ENCODE assay signal across 8 mouse cellular contexts in genomic region chr2:155928711-155929345, GRCm38 (mm10). TPM values are rescaled to one million over a fixed set of nuclear protein-coding genes. Genes with fewer than 3 reads are reported as not detected.
DNase-seq lines count a peak whose midpoint lies in the region; ATAC-seq and TF ChIP-seq lines count a peak whose summit lies in the region.

No protein-coding gene starts in this region.

- no peak for TF ChIP-seq CTCF in bone marrow macrophage, adult 2 months (IDR thresholded peaks at IDR 0.05; ENCODE audit: low read depth, low read length)

- H3K9ac ChIP-seq in intestine, embryonic 15.5 days = peak overlapping the region; percentile 54; the same call in 1 of the 2 replicates

- peak overlapping the region; percentile 71 for H3K4me2 ChIP-seq in intestine, embryonic 15.5 days (replicated peaks)

- no peak for DNase-seq in adrenal gland, adult (ENCODE audit: inconsistent age in 2 of 2, low spot score in 1 of 2)
- DNase-seq in B cell, adult 2 months = no peak
- no peak for DNase-seq in left cerebral cortex, adult 11 months (ENCODE audit: low spot score)

- H3K27ac ChIP-seq in bone marrow macrophage, adult 2 months (ENCODE audit: insufficient read depth, low read depth, low read length) = peak overlapping the region; percentile 80
- H3K27ac ChIP-seq in intestine, embryonic 15.5 days = no peak overlapping the region
- no peak overlapping the region for H3K27ac ChIP-seq in macrophage

- no peak for TF ChIP-seq POLR2A in bone marrow macrophage, adult 2 months (IDR thresholded peaks at IDR 0.05; ENCODE audit: borderline replicate concordance, low read depth, low read length)

- peaks cover 60% of the 10 kb centered on the region for H3K79me2 ChIP-seq in macrophage (ENCODE audit: inconsistent target)

- peak overlapping the region; percentile 90 for H3K4me3 ChIP-seq in erythroblast, embryonic 14.5 days (replicated peaks)
- H3K4me3 ChIP-seq in bone marrow macrophage, adult 2 months (ENCODE audit: insufficient read depth, low read length) = peak overlapping the region; percentile 64
- peak overlapping the region; percentile 62 for H3K4me3 ChIP-seq in intestine, embryonic 15.5 days (replicated peaks)
- H3K4me3 ChIP-seq in macrophage (ENCODE audit: inconsistent target) = peak overlapping the region; percentile 79

- 60% methylated on average over 7 of the region's 7 CpGs for WGBS in intestine, embryonic 15.5 days
- 74% methylated on average over 7 of the region's 7 CpGs for WGBS in macrophage (ENCODE audit: missing documents)

- no peaks in the 10 kb centered on the region for H3K27me3 ChIP-seq in erythroblast, embryonic 14.5 days (ENCODE audit: control insufficient read depth)
- no peaks in the 10 kb centered on the region for H3K27me3 ChIP-seq in intestine, embryonic 15.5 days (replicated peaks)

- ATAC-seq in erythroblast, adult 5-6 weeks (replicated peaks; ENCODE audit: low FRiP score, poor library complexity, severe bottlenecking) = no peak
- ATAC-seq in intestine, embryonic 15.5 days = no peak

- H3K4me1 ChIP-seq in erythroblast, embryonic 14.5 days (ENCODE audit: control insufficient read depth) = peaks cover 35% of the 10 kb centered on the region
- peaks cover 31% of the 10 kb centered on the region for H3K4me1 ChIP-seq in bone marrow macrophage, adult 2 months (ENCODE audit: control insufficient read depth, insufficient read depth, low read length)
- H3K4me1 ChIP-seq in intestine, embryonic 15.5 days (replicated peaks) = peaks cover 6% of the 10 kb centered on the region

- H3K9me3 ChIP-seq in erythroblast, embryonic 14.5 days (ENCODE audit: control insufficient read depth, low read length) = no peaks in the 10 kb centered on the region
- no peaks in the 10 kb centered on the region for H3K9me3 ChIP-seq in intestine, embryonic 15.5 days

- H3K36me3 ChIP-seq in erythroblast, embryonic 14.5 days (ENCODE audit: control insufficient read depth) = peaks cover 4% of the 10 kb centered on the region
- 0 out of 2 replicates have a peak, but pooled peaks cover 3% of the 10 kb centered on the region for H3K36me3 ChIP-seq in intestine, embryonic 15.5 days
- no peaks in the 10 kb centered on the region for H3K36me3 ChIP-seq in macrophage (ENCODE audit: inconsistent target)

RNA-seq across cellular contexts. Expression of gene Uqcc1, which starts 1.3 kb away (rescaled TPM):
- 0.09 and 0.47 TPM in 2 replicates for polyA plus RNA-seq in erythroblast, embryonic 14.5 days (2012)
- total RNA-seq in erythroblast, adult 5-6 weeks (2015; ENCODE audit: low replicate concordance) = 6.7 and 7.9 TPM in 2 replicates
- total RNA-seq in erythroblast, adult 5-6 weeks (2017; ENCODE audit: low replicate concordance) = 4.3 and 8.2 TPM in 2 replicates
- polyA plus RNA-seq in bone marrow macrophage, adult 2 months (2012; ENCODE audit: insufficient read depth, insufficient read length, missing spikeins) = 16.1 and 19.0 TPM in 2 replicates
- 83.7 and 88.7 TPM in 2 replicates for polyA plus RNA-seq in intestine, embryonic 15.5 days (2015; fragmentation: Nextera tagmentation; extraction: Ambion mirVana)
- 10 to 100 TPM; 16.9 to 82.3 (median 45.1) TPM for total RNA-seq in macrophage (2018; cell fraction: chromatin; rRNA removed)
- 10 to 100 TPM; 16.3 to 45.2 (median 34.7) TPM for total RNA-seq in macrophage (2018; cell fraction: cytosol; rRNA removed)
- total RNA-seq in macrophage (2018; cell fraction: nucleus; rRNA removed) = 10 to 100 TPM in 25 of 26 experiments, 1 to 10 TPM in 1; 9.6 to 45.4 (median 27.2) TPM
- polyA plus RNA-seq in macrophage (2018) = 27.3 to 47.7 TPM (median 28.7 TPM) in 3 replicates

RNA-seq across cellular contexts. Expression of gene Gm15557, which starts 11.7 kb away (rescaled TPM):
- polyA plus RNA-seq in erythroblast, embryonic 14.5 days (2012) = not detected in 2 replicates
- total RNA-seq in erythroblast, adult 5-6 weeks (2015; ENCODE audit: low replicate concordance) = not detected in 2 replicates
- total RNA-seq in erythroblast, adult 5-6 weeks (2017; ENCODE audit: low replicate concordance) = not detected in 2 replicates
- not detected in 2 replicates for polyA plus RNA-seq in bone marrow macrophage, adult 2 months (2012; ENCODE audit: insufficient read depth, insufficient read length, missing spikeins)
- not detected in 2 replicates for polyA plus RNA-seq in intestine, embryonic 15.5 days (2015; fragmentation: Nextera tagmentation; extraction: Ambion mirVana)
- not detected for total RNA-seq in macrophage (2018; cell fraction: chromatin; rRNA removed)
- not detected for total RNA-seq in macrophage (2018; cell fraction: cytosol; rRNA removed)
- total RNA-seq in macrophage (2018; cell fraction: nucleus; rRNA removed) = not detected
- polyA plus RNA-seq in macrophage (2018) = not detected in 3 replicates

RNA-seq across cellular contexts. Expression of gene Gdf5, which starts 16.3 kb away (rescaled TPM):
- polyA plus RNA-seq in erythroblast, embryonic 14.5 days (2012) = 0.04 TPM in 1 of 2 replicates, not detected in the other
- total RNA-seq in erythroblast, adult 5-6 weeks (2015; ENCODE audit: low replicate concordance) = not detected in 2 replicates
- not detected in 2 replicates for total RNA-seq in erythroblast, adult 5-6 weeks (2017; ENCODE audit: low replicate concordance)
- polyA plus RNA-seq in bone marrow macrophage, adult 2 months (2012; ENCODE audit: insufficient read depth, insufficient read length, missing spikeins) = not detected in 2 replicates
- polyA plus RNA-seq in intestine, embryonic 15.5 days (2015; fragmentation: Nextera tagmentation; extraction: Ambion mirVana) = 1.2 TPM in 2 replicates
- total RNA-seq in macrophage (2018; cell fraction: chromatin; rRNA removed) = not detected
- total RNA-seq in macrophage (2018; cell fraction: cytosol; rRNA removed) = not detected
- total RNA-seq in macrophage (2018; cell fraction: nucleus; rRNA removed) = not detected
- not detected in 3 replicates for polyA plus RNA-seq in macrophage (2018)

RNA-seq across cellular contexts. Expression of gene Cep250, which starts 27.4 kb away (rescaled TPM):
- 3.7 and 3.8 TPM in 2 replicates for polyA plus RNA-seq in erythroblast, embryonic 14.5 days (2012)
- 2.7 and 4.0 TPM in 2 replicates for total RNA-seq in erythroblast, adult 5-6 weeks (2015; ENCODE audit: low replicate concordance)
- total RNA-seq in erythroblast, adult 5-6 weeks (2017; ENCODE audit: low replicate concordance) = 8.5 and 11.7 TPM in 2 replicates
- polyA plus RNA-seq in bone marrow macrophage, adult 2 months (2012; ENCODE audit: insufficient read depth, insufficient read length, missing spikeins) = 47.2 and 49.6 TPM in 2 replicates
- 17.0 and 18.1 TPM in 2 replicates for polyA plus RNA-seq in intestine, embryonic 15.5 days (2015; fragmentation: Nextera tagmentation; extraction: Ambion mirVana)
- total RNA-seq in macrophage (2018; cell fraction: chromatin; rRNA removed) = 100 to 1,000 TPM in 14 of 26 experiments, 10 to 100 TPM in 12; 28.1 to 238 (median 112) TPM
- total RNA-seq in macrophage (2018; cell fraction: cytosol; rRNA removed) = 10 to 100 TPM; 31.4 to 74.2 (median 54.8) TPM
- total RNA-seq in macrophage (2018; cell fraction: nucleus; rRNA removed) = 100 to 1,000 TPM in 8 of 26 experiments, 10 to 100 TPM in 18; 21.4 to 200 (median 68.9) TPM
- 55.2 to 100 TPM (median 84.4 TPM) in 3 replicates for polyA plus RNA-seq in macrophage (2018)

Comparison
In these comparisons a context has a peak if more than half of its experiments do, and no peak if none do; other contexts are left out.
1. RNA of gene Uqcc1, which starts 1.3 kb away (polyA plus RNA-seq): 83.7 to 88.7 TPM in intestine, embryonic 15.5 days, 27.3 to 47.7 TPM in macrophage and 16.1 to 19.0 TPM in bone marrow macrophage, adult 2 months; 0.09 to 0.47 TPM in erythroblast, embryonic 14.5 days; every median in the first group is over 10 times any median in the second.
2. Peak in every context shown above with its lines, with median percentiles within 50 percentile points of each other: H3K4me3 ChIP-seq.